Mouse (Mus musculus) heart, postnatal 0 days (tissue): ENCODE measurements around the gene Os9. TPM values are rescaled to one million over a fixed set of nuclear protein-coding genes. Genes with fewer than 3 reads are reported as not detected.

Experiments used
- ATAC-seq: fragments of 200-750 bp; cut with Nextera tagmentation; 2 replicates; pipeline ENCODE4 v1.8.0; 2017; ENCODE audit warnings: low read depth, moderate number of reproducible peaks, moderate library complexity; ENCODE audit not compliant: insufficient read depth
- DNase-seq: peaks from one replicate; pipeline ENCODE4 v3.0.0-alpha.2; 2016; ENCODE audit warnings: low spot score
- H3K27ac ChIP-seq: fragments of 300-500 bp; sonication (generic); 2 replicates; pipeline ENCODE4 v1.5.1; 2014; ENCODE audit warnings: low read depth, mild to moderate bottlenecking
- H3K27me3 ChIP-seq: fragments of 300-500 bp; sonication (generic); 2 replicates; pipeline ENCODE4 v1.6.1; 2014; ENCODE audit warnings: low read length, mixed read lengths; ENCODE audit not compliant: control insufficient read depth, insufficient read depth
- H3K36me3 ChIP-seq: fragments of 300-500 bp; sonication (generic); replicated peaks from 2 replicates; pipeline ENCODE4 v1.6.1; 2014; ENCODE audit warnings: low read length, mixed read lengths; ENCODE audit not compliant: control insufficient read depth, insufficient read depth
- H3K4me1 ChIP-seq: fragments of 300-500 bp; sonication (generic); 2 replicates; pipeline ENCODE4 v1.6.1; 2014; ENCODE audit warnings: antibody characterized with exemption; ENCODE audit not compliant: control insufficient read depth, insufficient read depth
- H3K4me2 ChIP-seq: fragments of 300-500 bp; sonication (generic); 2 replicates; pipeline ENCODE4 v1.6.1; 2014; ENCODE audit warnings: low read depth, mild to moderate bottlenecking, low read length, moderate library complexity
- H3K4me3 ChIP-seq: fragments of 300-500 bp; sonication (generic); 2 replicates; pipeline ENCODE4 v1.5.1; 2014; ENCODE audit warnings: low read depth, low read length
- H3K9ac ChIP-seq: fragments of 300-500 bp; sonication (generic); replicated peaks from 2 replicates; pipeline ENCODE4 v1.6.1; 2014; ENCODE audit warnings: low read depth, low read length, mixed read lengths
- H3K9me3 ChIP-seq: fragments of 300-500 bp; sonication (generic); replicated peaks from 2 replicates; pipeline ENCODE4 v1.6.1; 2016; ENCODE audit warnings: low read length; ENCODE audit not compliant: control insufficient read depth
- CTCF ChIP-seq: IDR thresholded peaks from 2 replicates; pipeline ENCODE4 v1.5.1; 2016; ENCODE audit warnings: antibody characterized with exemption, control low read depth, low read depth
- EP300 ChIP-seq: IDR thresholded peaks from 2 replicates; pipeline ENCODE4 v1.6.1; 2016; ENCODE audit warnings: antibody characterized with exemption, low read depth
- WGBS: fragments of 180-500 bp; shearing (Covaris S2); extraction: QIAGEN DNeasy Blood & Tissue Kit; methylation state at CpG from one replicate; pipeline ENCODE4 v1.1.7; 2014; 5-methylcytosine and 5-hydroxymethylcytosine counted together
- polyA plus RNA-seq: library from polyadenylated mRNA; unstranded; fragments of >200 nt; fragmentation: Nextera tagmentation; extraction: Ambion mirVana; gene quantifications from 2 replicates; pipeline ENCODE4 v1.2.1, GENCODE M21; 2015
- total RNA-seq: library from RNA; depleted of rRNA; stranded (reverse); fragments of >200 nt; gene quantifications from 2 replicates; pipeline ENCODE4 v1.2.3, GENCODE M21; 2014; ENCODE audit warnings: low replicate concordance

Gene Os9
- total and polyA plus RNA-seq, 2 experiments from 2014 or later = 39.8 to 40.0 TPM

- ATAC-seq (no peak), DNase-seq (no peak)
- no peak overlapping the region for H3K9ac ChIP-seq
- WGBS = 80% methylated on average over 20 of the region's 20 CpGs
- peaks cover 24% of the 10 kb centered on the region for H3K27me3 ChIP-seq
- H3K9me3 ChIP-seq = no peaks in the 10 kb centered on the region
- no peak for TF ChIP-seq CTCF
- TF ChIP-seq EP300 = no peak
- H3K4me3 ChIP-seq = no peak overlapping the region
- H3K4me2 ChIP-seq = no peak overlapping the region
- H3K36me3 ChIP-seq = no peaks in the 10 kb centered on the region
- no peak overlapping the region for H3K27ac ChIP-seq
- no peaks in the 10 kb centered on the region for H3K4me1 ChIP-seq
Observed at GRCm38 (mm10) chr10:127056490-127056889, 64.4 kb downstream of the Os9 start.

- no peak for DNase-seq
- TF ChIP-seq EP300 = no peak
- TF ChIP-seq CTCF = no peak
- ATAC-seq = no peak
- H3K27ac ChIP-seq = no peak overlapping the region
- H3K36me3 ChIP-seq = no peaks in the 10 kb centered on the region
- WGBS = 75% methylated on average over 8 of the region's 8 CpGs
- no peak overlapping the region for H3K4me3 ChIP-seq
- no peaks in the 10 kb centered on the region for H3K9me3 ChIP-seq
- H3K9ac ChIP-seq = no peak overlapping the region
- H3K4me1 ChIP-seq = no peaks in the 10 kb centered on the region
- H3K4me2 ChIP-seq = no peak overlapping the region
- peaks cover 32% of the 10 kb centered on the region for H3K27me3 ChIP-seq
Observed at GRCm38 (mm10) chr10:127055406-127055805, 65.5 kb downstream of the Os9 start.

DNA sequence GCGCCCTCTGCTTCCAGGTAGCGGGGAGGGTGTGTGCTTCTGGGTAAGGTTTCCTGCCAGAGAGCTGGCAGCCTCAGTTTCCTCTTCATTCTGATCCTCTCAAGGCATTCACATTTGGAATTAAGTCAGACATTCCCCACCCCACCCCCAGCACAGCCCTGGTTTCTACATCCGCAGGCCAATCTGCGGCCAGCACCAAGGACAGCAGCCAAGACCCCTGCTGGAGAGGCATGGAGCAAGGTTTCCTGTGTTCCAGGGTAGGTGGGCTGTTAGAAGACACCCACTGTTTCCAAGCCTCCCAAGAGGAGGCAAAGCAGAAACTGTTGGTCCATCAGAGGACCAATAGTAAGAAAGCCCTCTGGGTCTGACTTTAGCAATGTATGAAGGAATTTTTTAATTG, 66.3 kb downstream of the Os9 start:
- H3K9me3 ChIP-seq = no peaks in the 10 kb centered on the region
- DNase-seq (no peak), ATAC-seq (no peak)
- H3K27ac ChIP-seq = no peak overlapping the region
- no peaks in the 10 kb centered on the region for H3K36me3 ChIP-seq
- no peak overlapping the region for H3K9ac ChIP-seq
- H3K4me1 ChIP-seq = no peaks in the 10 kb centered on the region
- no peak overlapping the region for H3K4me3 ChIP-seq
- H3K27me3 ChIP-seq = peaks cover 32% of the 10 kb centered on the region
- H3K4me2 ChIP-seq = no peak overlapping the region
- 48% methylated on average over 4 of the region's 4 CpGs for WGBS
- TF ChIP-seq CTCF (peak; percentile 6; the same call in 1 of the 2 replicates), EP300 (no peak)

DNA sequence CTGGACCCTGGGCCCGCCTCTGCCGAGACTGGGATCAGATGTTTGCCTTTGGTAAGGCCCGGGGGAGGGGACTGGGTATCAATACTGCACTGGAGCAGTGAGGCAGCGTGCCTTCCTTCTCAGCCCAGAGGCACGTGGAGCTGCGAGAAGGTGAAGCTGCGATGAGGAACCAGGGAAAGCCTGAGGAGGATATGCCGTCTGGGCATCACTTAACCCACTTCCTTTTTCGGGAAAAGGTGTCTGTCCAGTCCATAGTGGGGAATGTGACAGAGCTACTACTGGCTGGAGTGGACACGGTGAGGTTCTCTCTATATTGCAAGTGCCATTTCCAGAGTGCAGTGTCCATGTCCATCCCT, 70.8 kb downstream of the Os9 start:
- H3K4me2 ChIP-seq = no peak overlapping the region
- H3K36me3 ChIP-seq = peaks cover under 1% of the 10 kb centered on the region; the same call in 1 of the 2 replicates
- peaks cover 46% of the 10 kb centered on the region for H3K27me3 ChIP-seq
- DNase-seq (no peak), ATAC-seq (no peak)
- H3K9me3 ChIP-seq = no peaks in the 10 kb centered on the region
- no peaks in the 10 kb centered on the region for H3K4me1 ChIP-seq
- H3K27ac ChIP-seq = no peak overlapping the region
- H3K9ac ChIP-seq = no peak overlapping the region
- WGBS = 18% methylated on average over 10 of the region's 10 CpGs
- peak overlapping the region; percentile 25; the same call in 1 of the 2 replicates for H3K4me3 ChIP-seq
- no peak for TF ChIP-seq CTCF
- no peak for TF ChIP-seq EP300

DNA sequence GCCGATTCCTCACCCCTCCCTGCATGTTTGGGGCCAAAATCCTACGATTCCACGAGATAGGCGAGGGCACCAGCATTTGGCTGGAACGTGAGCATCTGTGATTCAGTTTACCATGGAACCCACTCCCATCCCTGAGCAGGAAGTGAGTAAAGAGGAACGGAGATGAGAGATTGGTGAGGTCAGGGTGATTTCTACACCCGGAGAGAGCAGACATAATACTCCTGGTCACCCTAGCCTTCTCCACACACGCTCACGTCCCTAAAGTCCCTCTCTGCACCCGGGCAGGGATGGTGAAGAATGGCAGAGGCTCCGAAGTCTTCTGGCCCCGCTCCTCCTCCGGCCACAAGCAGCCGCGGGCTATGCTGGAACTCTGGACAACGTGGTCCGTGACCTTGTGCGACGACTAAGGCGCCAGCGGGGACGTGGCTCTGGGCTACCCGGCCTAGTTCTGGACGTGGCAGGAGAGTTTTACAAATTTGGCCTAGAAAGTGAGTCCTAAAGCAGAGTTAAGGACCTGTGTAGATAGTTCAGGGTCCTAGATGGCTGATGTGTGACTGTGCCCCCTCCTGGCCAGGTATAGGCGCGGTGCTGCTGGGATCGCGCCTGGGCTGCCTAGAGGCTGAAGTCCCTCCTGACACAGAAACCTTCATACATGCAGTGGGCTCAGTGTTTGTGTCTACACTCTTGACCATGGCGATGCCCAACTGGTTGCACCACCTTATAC, 71.4 kb downstream of the Os9 start:
- H3K4me2 ChIP-seq = peak overlapping the region; percentile 33
- TF ChIP-seq CTCF (no peak), EP300 (no peak)
- H3K27ac ChIP-seq = no peak overlapping the region
- peaks cover 46% of the 10 kb centered on the region for H3K27me3 ChIP-seq
- H3K4me1 ChIP-seq = no peaks in the 10 kb centered on the region
- H3K9ac ChIP-seq = no peak overlapping the region
- WGBS = 5% methylated on average over 29 of the region's 29 CpGs
- H3K36me3 ChIP-seq = peaks cover 6% of the 10 kb centered on the region; the same call in 1 of the 2 replicates
- DNase-seq = no peak
- H3K9me3 ChIP-seq = no peaks in the 10 kb centered on the region
- H3K4me3 ChIP-seq = peak overlapping the region; percentile 25
- ATAC-seq = no peak
